Mouse (Mus musculus) hindbrain, embryonic 13.5 days (tissue): ENCODE data around the gene Carmil1. TPM values are rescaled to one million over a fixed set of nuclear protein-coding genes. Genes with fewer than 3 reads are reported as not detected.

Source experiments
- ATAC-seq: fragments of 200-750 bp; cut with Nextera tagmentation; 2 replicates; pipeline ENCODE4 v1.8.0; 2017; ENCODE audit warnings: moderate TSS enrichment; ENCODE audit not compliant: low FRiP score
- H3K27ac ChIP-seq: fragments of 300-500 bp; sonication (generic); 2 replicates; pipeline ENCODE4 v1.5.1; 2015; ENCODE audit warnings: inconsistent platforms, mild to moderate bottlenecking, moderate library complexity
- H3K27me3 ChIP-seq: fragments of 300-500 bp; sonication (generic); 2 replicates; pipeline ENCODE4 v1.6.1; 2015; ENCODE audit warnings: mild to moderate bottlenecking, inconsistent platforms
- H3K36me3 ChIP-seq: fragments of 300-500 bp; sonication (generic); 2 replicates; pipeline ENCODE4 v1.6.1; 2015; ENCODE audit warnings: mild to moderate bottlenecking, inconsistent platforms
- H3K4me1 ChIP-seq: fragments of 300-500 bp; sonication (generic); replicated peaks from 2 replicates; pipeline ENCODE4 v1.6.1; 2015; ENCODE audit warnings: inconsistent platforms
- H3K4me2 ChIP-seq: fragments of 300-500 bp; sonication (generic); 2 replicates; pipeline ENCODE4 v1.6.1; 2015; ENCODE audit warnings: inconsistent platforms, mild to moderate bottlenecking, moderate library complexity
- H3K4me3 ChIP-seq: fragments of 300-500 bp; sonication (generic); 2 replicates; pipeline ENCODE4 v1.5.1; 2015; ENCODE audit warnings: mild to moderate bottlenecking, inconsistent platforms
- H3K9ac ChIP-seq: fragments of 300-500 bp; sonication (generic); 2 replicates; pipeline ENCODE4 v1.6.1; 2015; ENCODE audit warnings: mild to moderate bottlenecking, inconsistent platforms
- H3K9me3 ChIP-seq: fragments of 300-500 bp; sonication (generic); 2 replicates; pipeline ENCODE4 v1.6.1; 2016; ENCODE audit warnings: inconsistent platforms
- WGBS: fragments of 180-500 bp; shearing (Covaris S2); methylation state at CpG from one replicate; pipeline ENCODE4 v1.1.7; 2015; 5-methylcytosine and 5-hydroxymethylcytosine counted together
- polyA plus RNA-seq: library from polyadenylated mRNA; unstranded; fragments of >200 nt; fragmentation: Nextera tagmentation; extraction: Ambion mirVana; gene quantifications from 2 replicates; pipeline ENCODE4 v1.2.1, GENCODE M21; 2015

Carmil1 gene
- 27.9 and 28.7 TPM in 2 replicates for polyA plus RNA-seq

DNA sequence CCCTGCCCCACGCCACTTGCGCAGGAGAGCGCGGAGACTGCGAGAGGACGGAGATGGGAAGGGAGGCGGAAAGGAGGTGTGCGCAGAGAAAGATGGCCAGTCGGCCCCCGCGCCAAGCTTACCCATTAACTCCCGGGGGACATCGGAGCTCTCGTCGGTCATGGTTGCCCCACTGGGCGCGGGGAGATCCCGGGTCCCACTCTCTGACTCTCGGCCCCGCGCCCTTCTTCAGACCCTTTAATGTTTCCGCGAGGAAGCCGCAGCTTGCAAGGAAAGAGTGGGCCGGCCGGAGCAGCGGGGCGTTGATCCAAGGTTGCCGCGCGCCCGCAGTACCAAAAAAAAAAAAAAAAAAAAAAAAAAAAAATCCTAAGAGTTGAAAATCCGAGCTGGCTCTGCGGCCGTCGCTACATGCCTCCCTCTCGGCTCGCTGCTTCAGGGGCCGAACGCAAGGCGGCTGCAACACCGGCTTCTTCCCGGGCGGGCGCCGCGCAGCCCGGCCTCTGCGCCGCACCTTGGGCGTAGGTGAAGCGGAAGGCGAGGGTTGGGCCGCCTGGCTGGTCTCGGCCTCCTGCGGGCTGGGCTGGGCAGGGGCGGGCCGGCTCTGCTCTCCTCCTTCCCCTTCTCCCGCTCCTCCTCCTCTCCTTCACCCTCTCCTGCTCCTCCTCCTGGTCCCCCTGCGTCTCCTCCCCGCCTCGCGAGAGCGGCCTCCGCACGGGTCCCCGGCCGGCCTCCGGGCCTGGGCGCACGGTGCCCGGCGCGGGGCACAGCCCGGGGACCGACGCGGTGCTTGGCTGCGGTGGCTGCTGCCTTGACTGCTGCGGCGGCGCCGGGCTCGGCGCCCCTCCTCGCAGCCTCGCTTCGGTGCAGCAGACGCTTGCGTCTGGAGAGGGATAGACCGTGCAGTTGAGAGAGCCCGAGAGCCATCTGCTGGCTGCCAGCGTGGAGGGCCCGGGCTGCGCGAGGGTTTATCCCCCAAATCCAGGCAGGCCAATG, at the start of gene Carmil1:
Gene Carmil1 (minus strand): TSS at position 357 of the 993 bp plus-strand sequence.
- Histone ChIP-seq H3K36me3 (no peaks in the 10 kb centered on the region), H3K9me3 (no peaks in the 10 kb centered on the region), H3K4me1 (peaks cover 28% of the 10 kb centered on the region), H3K27ac (peak within 1 kb of the TSS; percentile 96), H3K4me3 (peak within 1 kb of the TSS; percentile 70), H3K9ac (peak within 1 kb of the TSS; percentile 90), H3K4me2 (peak within 1 kb of the TSS; percentile 90), H3K27me3 (0 out of 2 replicates have a peak, but pooled peaks cover 6% of the 10 kb centered on the region)
- ATAC-seq = peak; percentile 98
- WGBS = under 1% methylated on average over 85 of the region's 96 CpGs

GRCm38 (mm10) chr13:24330128-24330527, 49.5 kb upstream of the Carmil1 start:
- Histone ChIP-seq H3K4me3 (no peak overlapping the region), H3K9me3 (no peaks in the 10 kb centered on the region), H3K9ac (no peak overlapping the region), H3K27ac (no peak overlapping the region), H3K4me1 (no peaks in the 10 kb centered on the region), H3K27me3 (no peaks in the 10 kb centered on the region), H3K4me2 (no peak overlapping the region), H3K36me3 (no peaks in the 10 kb centered on the region)
- WGBS = 80% methylated on average over 4 of the region's 4 CpGs
- no peak for ATAC-seq

- H3K4me3 ChIP-seq = no peak overlapping the region
- no peaks in the 10 kb centered on the region for H3K27me3 ChIP-seq
- no peaks in the 10 kb centered on the region for H3K36me3 ChIP-seq
- no peak overlapping the region for H3K27ac ChIP-seq
- no peaks in the 10 kb centered on the region for H3K9me3 ChIP-seq
- H3K4me2 ChIP-seq = no peak overlapping the region
- no peak for ATAC-seq
- no peak overlapping the region for H3K9ac ChIP-seq
- H3K4me1 ChIP-seq = no peaks in the 10 kb centered on the region
- 89% methylated on average over 9 of the region's 9 CpGs for WGBS
These were observed 47.6 kb upstream of the Carmil1 start for GRCm38 (mm10) chr13:24328036-24328817.

- Histone ChIP-seq H3K9me3 (no peaks in the 10 kb centered on the region), H3K9ac (no peak within 1 kb of the TSS), H3K4me3 (no peak within 1 kb of the TSS), H3K36me3 (no peaks in the 10 kb centered on the region), H3K4me2 (no peak within 1 kb of the TSS), H3K27ac (no peak within 1 kb of the TSS), H3K27me3 (no peaks in the 10 kb centered on the region), H3K4me1 (no peaks in the 10 kb centered on the region)
- 87% methylated on average over 5 of the region's 5 CpGs for WGBS
- ATAC-seq = no peak
These were observed 46.6 kb upstream of the Carmil1 start, which contains the start of gene Cmah for GRCm38 (mm10) chr13:24327201-24327600. Gene Cmah (plus strand): TSS chr13:24327404.

DNA sequence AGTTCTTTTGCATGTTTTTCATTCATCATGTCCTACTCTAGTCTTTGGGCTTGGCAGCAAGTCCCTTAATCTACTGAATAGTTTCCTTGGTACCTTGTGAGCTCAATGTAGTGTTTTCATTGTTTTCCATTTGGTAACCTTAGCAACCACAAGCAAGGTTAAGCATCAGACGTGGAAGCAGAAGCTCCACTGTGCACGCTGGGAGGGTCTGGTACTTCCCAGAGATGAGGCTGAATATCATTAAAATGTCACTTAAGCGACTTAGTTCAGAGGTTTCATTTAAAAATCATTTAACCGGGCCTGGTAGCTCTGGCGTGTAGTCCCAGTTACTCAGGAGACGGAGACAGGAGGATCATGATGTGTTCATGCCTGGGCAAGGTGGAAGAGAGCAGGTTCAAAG, 40.7 kb upstream of the Carmil1 start:
- H3K27me3 ChIP-seq = no peaks in the 10 kb centered on the region
- H3K4me3 ChIP-seq = no peak overlapping the region
- H3K4me2 ChIP-seq = no peak overlapping the region
- H3K27ac ChIP-seq = no peak overlapping the region
- whole genome bisulfite sequencing = 61% methylated on average over 6 of the region's 6 CpGs
- no peaks in the 10 kb centered on the region for H3K9me3 ChIP-seq
- H3K36me3 ChIP-seq = no peaks in the 10 kb centered on the region
- H3K4me1 ChIP-seq = no peaks in the 10 kb centered on the region
- H3K9ac ChIP-seq = no peak overlapping the region
- no peak for ATAC-seq

GRCm38 (mm10) chr13:24318618-24319017, 38.0 kb upstream of the Carmil1 start:
- H3K27ac ChIP-seq = no peak overlapping the region
- H3K4me1 ChIP-seq = no peaks in the 10 kb centered on the region
- 27% methylated on average over 4 of the region's 4 CpGs for WGBS
- H3K4me2 ChIP-seq = no peak overlapping the region
- no peaks in the 10 kb centered on the region for H3K27me3 ChIP-seq
- no peaks in the 10 kb centered on the region for H3K9me3 ChIP-seq
- H3K36me3 ChIP-seq = no peaks in the 10 kb centered on the region
- ATAC-seq = no peak
- H3K9ac ChIP-seq = no peak overlapping the region
- H3K4me3 ChIP-seq = no peak overlapping the region

DNA sequence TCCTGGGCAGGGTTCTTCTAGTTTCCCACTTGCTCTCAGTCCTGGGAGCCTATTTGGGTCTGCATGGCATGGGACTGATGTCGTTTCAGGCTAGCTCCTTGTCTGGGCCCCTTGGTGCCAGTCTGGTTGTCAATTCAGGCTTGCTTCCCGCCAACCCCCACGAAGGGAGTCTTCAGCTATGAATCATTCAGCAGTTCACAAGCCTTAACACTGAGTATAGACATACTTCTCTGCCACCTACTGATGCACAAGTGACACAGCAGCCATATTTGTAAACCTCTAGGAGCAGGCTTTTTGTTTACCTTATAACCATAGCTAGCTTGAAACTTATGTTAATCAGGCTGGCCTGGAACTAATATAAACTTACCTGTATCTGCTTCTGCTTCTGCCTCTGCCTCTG, 36.0 kb upstream of the Carmil1 start:
- Histone ChIP-seq H3K9ac (no peak overlapping the region), H3K4me3 (no peak overlapping the region), H3K36me3 (no peaks in the 10 kb centered on the region), H3K27ac (no peak overlapping the region), H3K4me1 (no peaks in the 10 kb centered on the region), H3K9me3 (no peaks in the 10 kb centered on the region), H3K4me2 (no peak overlapping the region), H3K27me3 (no peaks in the 10 kb centered on the region)
- ATAC-seq = no peak
- 83% methylated on average over 3 of the region's 3 CpGs for WGBS

DNA sequence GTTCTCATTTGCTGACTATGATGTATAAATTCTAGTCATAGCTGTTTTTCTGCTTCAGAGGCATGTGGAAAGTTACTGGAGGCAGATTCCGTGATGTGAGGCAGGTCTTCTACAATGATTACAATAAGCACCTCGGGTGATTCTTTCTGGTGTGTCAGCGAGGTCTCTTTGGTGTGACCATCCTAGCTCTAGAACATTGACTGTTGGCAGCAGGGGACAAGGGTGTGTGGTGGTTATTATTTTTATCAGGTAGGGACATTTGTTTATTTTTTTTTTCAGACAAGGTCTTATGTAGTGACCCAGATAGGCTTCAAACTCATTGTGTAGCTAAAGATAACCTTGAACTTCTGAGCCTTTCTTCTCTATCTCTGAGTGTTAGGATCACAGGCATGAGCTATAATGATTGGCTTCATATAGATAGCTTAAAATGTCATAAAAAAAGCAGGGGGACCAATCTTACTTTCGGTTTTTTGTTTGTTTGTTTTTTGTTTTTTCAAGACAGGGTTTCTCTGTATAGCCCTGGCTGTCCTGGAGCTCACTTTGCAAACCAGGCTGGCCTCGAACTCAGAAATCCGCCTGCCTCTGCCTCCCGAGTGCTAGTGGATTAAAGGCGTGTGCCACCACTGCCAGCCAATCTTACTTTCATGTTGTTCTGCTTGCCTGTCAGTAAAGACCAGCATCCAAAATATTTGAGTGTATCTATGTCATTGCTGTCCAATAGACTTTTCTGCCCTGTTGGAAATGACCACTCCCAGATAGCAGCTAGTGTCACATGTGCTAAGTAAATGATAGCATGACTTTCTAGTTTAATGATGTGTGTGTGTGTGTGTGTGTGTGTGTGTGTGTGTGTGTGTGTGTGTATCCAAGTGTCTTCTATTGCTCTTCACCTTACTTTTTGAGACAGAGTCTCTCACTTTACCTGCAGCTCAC, 30.7 kb upstream of the Carmil1 start:
- Histone ChIP-seq H3K36me3 (no peaks in the 10 kb centered on the region), H3K9ac (no peak overlapping the region), H3K4me3 (no peak overlapping the region), H3K27ac (no peak overlapping the region), H3K4me2 (no peak overlapping the region), H3K27me3 (no peaks in the 10 kb centered on the region), H3K9me3 (no peaks in the 10 kb centered on the region), H3K4me1 (no peaks in the 10 kb centered on the region)
- WGBS = 90% methylated on average over 8 of the region's 8 CpGs
- ATAC-seq = no peak

- Histone ChIP-seq H3K4me1 (no peaks in the 10 kb centered on the region), H3K9ac (no peak overlapping the region), H3K9me3 (no peaks in the 10 kb centered on the region), H3K27me3 (no peaks in the 10 kb centered on the region), H3K4me2 (no peak overlapping the region), H3K36me3 (no peaks in the 10 kb centered on the region), H3K4me3 (no peak overlapping the region), H3K27ac (no peak overlapping the region)
- 48% methylated on average over 4 of the region's 4 CpGs for WGBS
- ATAC-seq = no peak
These were observed 25.7 kb upstream of the Carmil1 start for GRCm38 (mm10) chr13:24306248-24306647.

- Histone ChIP-seq H3K4me3 (no peak overlapping the region), H3K36me3 (no peaks in the 10 kb centered on the region), H3K4me2 (no peak overlapping the region), H3K27ac (no peak overlapping the region), H3K4me1 (no peaks in the 10 kb centered on the region), H3K9ac (no peak overlapping the region), H3K27me3 (no peaks in the 10 kb centered on the region), H3K9me3 (no peaks in the 10 kb centered on the region)
- WGBS = 87% methylated on average over 4 of the region's 4 CpGs
- no peak for ATAC-seq
These were observed 24.9 kb upstream of the Carmil1 start for GRCm38 (mm10) chr13:24305486-24305885.

DNA sequence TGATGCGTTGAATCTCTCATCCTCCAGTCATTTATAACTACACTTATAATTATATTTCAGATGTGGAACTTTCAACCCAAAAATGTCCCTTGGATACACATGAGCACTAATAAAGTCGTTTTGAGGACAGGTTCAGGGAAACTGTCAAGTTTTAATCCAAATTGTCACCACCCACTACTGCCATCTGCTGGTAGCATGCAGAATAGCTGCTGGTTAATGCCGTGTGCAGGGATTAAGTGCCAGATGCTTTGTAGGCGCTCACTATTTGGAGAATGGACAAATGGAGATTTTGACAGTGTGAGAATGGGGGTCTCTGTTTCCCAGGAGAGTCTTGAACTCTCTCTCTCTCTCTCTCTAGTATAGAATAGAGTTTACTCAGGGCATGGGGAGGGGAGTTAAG, 16.7 kb upstream of the Carmil1 start:
- Histone ChIP-seq H3K4me1 (no peaks in the 10 kb centered on the region), H3K27ac (no peak overlapping the region), H3K27me3 (no peaks in the 10 kb centered on the region), H3K4me3 (no peak overlapping the region), H3K36me3 (no peaks in the 10 kb centered on the region), H3K9ac (no peak overlapping the region), H3K9me3 (no peaks in the 10 kb centered on the region), H3K4me2 (no peak overlapping the region)
- ATAC-seq = no peak
- 19% methylated on average over 4 of the region's 4 CpGs for WGBS
